Mouse (Mus musculus) embryonic facial prominence, embryonic 14.5 days (tissue): Measurements from ENCODE around the gene Myl6b. TPM values are rescaled to one million over a fixed set of nuclear protein-coding genes. Genes with fewer than 3 reads are reported as not detected.

Experiments
- ATAC-seq: fragments of 200-750 bp; cut with Nextera tagmentation; 2 replicates; pipeline ENCODE4 v1.8.0; 2017; ENCODE audit warnings: low read depth, moderate number of reproducible peaks, moderate TSS enrichment
- DNase-seq: peaks from one replicate; pipeline ENCODE4 v3.0.0-alpha.2; 2015; ENCODE audit warnings: low spot score
- H3K27ac ChIP-seq: fragments of 300-500 bp; sonication (generic); replicated peaks from 2 replicates; pipeline ENCODE4 v1.5.1; 2014; ENCODE audit warnings: low read depth, mild to moderate bottlenecking, low read length, moderate library complexity
- H3K27me3 ChIP-seq: fragments of 300-500 bp; sonication (generic); replicated peaks from 2 replicates; pipeline ENCODE4 v1.6.1; 2014; ENCODE audit warnings: low read length; ENCODE audit not compliant: control insufficient read depth, insufficient read depth
- H3K36me3 ChIP-seq: fragments of 300-500 bp; sonication (generic); 2 replicates; pipeline ENCODE4 v1.6.1; 2014; ENCODE audit warnings: low read length, mixed read lengths; ENCODE audit not compliant: control insufficient read depth, insufficient read depth
- H3K4me1 ChIP-seq: fragments of 300-500 bp; sonication (generic); 2 replicates; pipeline ENCODE4 v1.6.1; 2014; ENCODE audit warnings: antibody characterized with exemption, low read length; ENCODE audit not compliant: control insufficient read depth, insufficient read depth
- H3K4me2 ChIP-seq: fragments of 300-500 bp; sonication (generic); 2 replicates; pipeline ENCODE4 v1.6.1; 2014; ENCODE audit warnings: low read depth, mild to moderate bottlenecking, low read length, moderate library complexity, mixed read lengths
- H3K4me3 ChIP-seq: fragments of 300-500 bp; sonication (generic); 2 replicates; pipeline ENCODE4 v1.5.1; 2014; ENCODE audit warnings: low read depth, mild to moderate bottlenecking, low read length
- H3K9ac ChIP-seq: fragments of 300-500 bp; sonication (generic); 2 replicates; pipeline ENCODE4 v1.6.1; 2014; ENCODE audit warnings: low read depth, mild to moderate bottlenecking, low read length, moderate library complexity, mixed read lengths
- H3K9me3 ChIP-seq: fragments of 300-500 bp; sonication (generic); 2 replicates; pipeline ENCODE4 v1.6.1; 2016; ENCODE audit warnings: low read length; ENCODE audit not compliant: control insufficient read depth
- WGBS: fragments of 180-500 bp; shearing (Covaris S2); extraction: QIAGEN DNeasy Blood & Tissue Kit; methylation state at CpG from one replicate; pipeline ENCODE4 v1.1.7; 2014; 5-methylcytosine and 5-hydroxymethylcytosine counted together
- microRNA-seq: library from miRNA; unstranded; fragments of <30 nt; microRNA quantifications from one replicate; pipeline ENCODE4, GENCODE M21; 2016; ENCODE audit warnings: borderline number of aligned reads
- polyA plus RNA-seq: library from polyadenylated mRNA; unstranded; fragments of >200 nt; fragmentation: Nextera tagmentation; extraction: Ambion mirVana; gene quantifications from 2 replicates; pipeline ENCODE4 v1.2.1, GENCODE M21; 2014

The Myl6b gene
- polyA plus RNA-seq, 1 experiment from 2014 or later: 5.6 TPM

GRCm38 (mm10) chr10:128455280-128455679 is 43.2 kb downstream of the Myl6b start:
- H3K4me2 ChIP-seq: peak overlapping the region; percentile 42
- no peak for ATAC-seq

GRCm38 (mm10) chr10:128454471-128454870 is 44.0 kb downstream of the Myl6b start:
- no peak for ATAC-seq
- Histone ChIP-seq H3K36me3 (no peaks in the 10 kb centered on the region), H3K27me3 (no peaks in the 10 kb centered on the region), H3K9me3 (no peaks in the 10 kb centered on the region), H3K9ac (no peak overlapping the region), H3K27ac (no peak overlapping the region), H3K4me3 (no peak overlapping the region), H3K4me2 (no peak overlapping the region), H3K4me1 (no peaks in the 10 kb centered on the region)
- 68% methylated on average over 3 of the region's 3 CpGs for WGBS
- DNase-seq: no peak

More at GRCm38 (mm10) chr10:128455280-128455679, 43.2 kb downstream of the Myl6b start:
- Histone ChIP-seq H3K9me3 (no peaks in the 10 kb centered on the region), H3K36me3 (no peaks in the 10 kb centered on the region), H3K27ac (no peak overlapping the region), H3K27me3 (no peaks in the 10 kb centered on the region), H3K9ac (peak overlapping the region; percentile 38; the same call in 1 of the 2 replicates), H3K4me3 (peak overlapping the region; percentile 18), H3K4me1 (peaks cover 2% of the 10 kb centered on the region; the same call in 1 of the 2 replicates)
- 6% methylated on average over 6 of the region's 6 CpGs for WGBS
- DNase-seq: peak; percentile 94

- H3K4me2 ChIP-seq: no peak overlapping the region
- H3K27ac ChIP-seq: no peak overlapping the region
- H3K36me3 ChIP-seq: no peaks in the 10 kb centered on the region
- ATAC-seq (no peak), DNase-seq (no peak)
- no peaks in the 10 kb centered on the region for H3K4me1 ChIP-seq
- no peak overlapping the region for H3K9ac ChIP-seq
- no peaks in the 10 kb centered on the region for H3K27me3 ChIP-seq
- H3K4me3 ChIP-seq: no peak overlapping the region
- no peaks in the 10 kb centered on the region for H3K9me3 ChIP-seq
- 77% methylated on average over 6 of the region's 6 CpGs for WGBS
Measured at GRCm38 (mm10) chr10:128451014-128451413, 47.5 kb downstream of the Myl6b start.

GRCm38 (mm10) chr10:128445407-128445806 is 53.1 kb downstream of the Myl6b start:
- no peak for DNase-seq
- ATAC-seq: no peak
- peaks cover 18% of the 10 kb centered on the region for H3K36me3 ChIP-seq
- no peak overlapping the region for H3K4me2 ChIP-seq
- H3K27ac ChIP-seq: no peak overlapping the region
- no peak overlapping the region for H3K9ac ChIP-seq
- 88% methylated on average over 4 of the region's 4 CpGs for WGBS
- H3K27me3 ChIP-seq: no peaks in the 10 kb centered on the region
- H3K9me3 ChIP-seq: no peaks in the 10 kb centered on the region
- H3K4me3 ChIP-seq: no peak overlapping the region
- H3K4me1 ChIP-seq: no peaks in the 10 kb centered on the region

GRCm38 (mm10) chr10:128444354-128444753 is 54.1 kb downstream of the Myl6b start:
- ATAC-seq (no peak), DNase-seq (no peak)
- no peaks in the 10 kb centered on the region for H3K27me3 ChIP-seq
- H3K9ac ChIP-seq: no peak overlapping the region
- peaks cover 29% of the 10 kb centered on the region for H3K36me3 ChIP-seq
- no peaks in the 10 kb centered on the region for H3K9me3 ChIP-seq
- WGBS: 61% methylated on average over 6 of the region's 6 CpGs
- H3K4me1 ChIP-seq: no peaks in the 10 kb centered on the region
- H3K4me2 ChIP-seq: no peak overlapping the region
- no peak overlapping the region for H3K27ac ChIP-seq
- H3K4me3 ChIP-seq: no peak overlapping the region

Small RNAs within 50 kb of the gene (microRNA-seq; reads per million reads assigned to microRNA genes)
- gene Mir6916 (not detected), gene Mir8105 (0.66 reads per million)

Other genes with a start within 250 kb of the Myl6b start
- 0.24 and 0.30 TPM in 2 replicates for gene Apon, start 244.6 kb downstream of the Myl6b start, polyA plus RNA-seq
- gene Apof, start 230.0 kb downstream of the Myl6b start, polyA plus RNA-seq: not detected in 2 replicates
- 13.4 and 13.5 TPM in 2 replicates for gene Stat2, start 228.1 kb downstream of the Myl6b start, polyA plus RNA-seq
- gene Il23a, start 199.9 kb downstream of the Myl6b start, polyA plus RNA-seq: 0.20 and 0.29 TPM in 2 replicates
- gene Pan2, start 195.3 kb downstream of the Myl6b start, polyA plus RNA-seq: 23.6 and 23.8 TPM in 2 replicates
- 350 and 364 TPM in 2 replicates for gene Cnpy2, start 176.2 kb downstream of the Myl6b start, polyA plus RNA-seq
- gene Cs, start 161.0 kb downstream of the Myl6b start, polyA plus RNA-seq: 199 and 201 TPM in 2 replicates
- 15.6 and 16.8 TPM in 2 replicates for gene Coq10a, start 129.7 kb downstream of the Myl6b start, polyA plus RNA-seq
- 11.9 and 12.7 TPM in 2 replicates for gene Ankrd52, start 121.6 kb downstream of the Myl6b start, polyA plus RNA-seq
- 0.11 and 0.13 TPM in 2 replicates for gene Slc39a5, start 97.5 kb downstream of the Myl6b start, polyA plus RNA-seq
- gene Nabp2, start 87.2 kb downstream of the Myl6b start, polyA plus RNA-seq: 61.9 and 63.3 TPM in 2 replicates
- gene Rnf41, start 87.0 kb downstream of the Myl6b start, polyA plus RNA-seq: 35.2 and 36.1 TPM in 2 replicates
- 84.1 and 91.4 TPM in 2 replicates for gene Smarcc2, start 39.4 kb downstream of the Myl6b start, polyA plus RNA-seq
- gene Myl6, start 4.5 kb downstream of the Myl6b start, polyA plus RNA-seq: 1,095 and 1,174 TPM in 2 replicates
- 44.2 and 46.8 TPM in 2 replicates for gene Esyt1, start 27.2 kb upstream of the Myl6b start, polyA plus RNA-seq
- 11.4 and 12.5 TPM in 2 replicates for gene Zc3h10, start 49.1 kb upstream of the Myl6b start, polyA plus RNA-seq
- gene Rpl41, start 50.6 kb upstream of the Myl6b start, polyA plus RNA-seq: 4,564 and 5,119 TPM in 2 replicates
- gene Pa2g4, start 67.3 kb upstream of the Myl6b start, polyA plus RNA-seq: 187 and 202 TPM in 2 replicates
- gene Erbb3, start 91.0 kb upstream of the Myl6b start, polyA plus RNA-seq: 22.5 and 22.7 TPM in 2 replicates
- 1,114 and 1,162 TPM in 2 replicates for gene Rps26, start 128.1 kb upstream of the Myl6b start, polyA plus RNA-seq
- 2.2 and 4.0 TPM in 2 replicates for gene Ikzf4, start 147.3 kb upstream of the Myl6b start, polyA plus RNA-seq
- 11.1 and 14.4 TPM in 2 replicates for gene Suox, start 175.4 kb upstream of the Myl6b start, polyA plus RNA-seq
- gene Rab5b, start 197.6 kb upstream of the Myl6b start, polyA plus RNA-seq: 74.7 and 75.4 TPM in 2 replicates
- 14.0 and 14.6 TPM in 2 replicates for gene Pmel, start 205.5 kb upstream of the Myl6b start, polyA plus RNA-seq
- 99.2 and 105 TPM in 2 replicates for gene Cdk2, start 206.3 kb upstream of the Myl6b start, polyA plus RNA-seq
- 16.7 and 17.0 TPM in 2 replicates for gene Dgka, start 246.2 kb upstream of the Myl6b start, polyA plus RNA-seq
- gene Pym1, start 249.2 kb upstream of the Myl6b start, polyA plus RNA-seq: 27.1 and 34.7 TPM in 2 replicates